Mouse (Mus musculus): ENCODE measurements around the gene Ppp1r1c.
"Not testable (repeated sequence)": the region's sequence is repeated elsewhere in the genome, so short reads cannot be mapped to it uniquely, and the experiment has no call there.

Ppp1r1c gene

DNA sequence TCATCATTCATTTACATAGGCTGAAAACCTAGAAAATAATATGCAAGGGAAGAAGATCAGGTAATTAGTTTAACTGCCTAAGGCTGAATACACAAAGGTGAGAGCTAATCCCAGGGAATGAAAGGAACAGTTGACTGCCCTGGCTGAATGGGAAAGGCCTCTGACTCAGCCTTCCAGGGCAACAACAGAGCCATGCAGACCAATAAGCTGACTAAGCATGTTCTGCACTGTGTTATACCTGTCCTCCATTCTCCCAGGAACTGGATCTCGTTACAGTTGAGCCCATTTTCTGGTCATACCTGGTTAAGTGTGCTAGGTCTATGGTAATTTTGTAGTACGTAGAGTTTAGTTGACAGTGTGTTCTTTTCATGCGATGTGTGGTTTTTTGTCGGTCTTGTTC, 36.6 kb downstream of the Ppp1r1c start:
- no peak for DNase-seq (ENCODE audit: low read depth, low spot score)

DNA sequence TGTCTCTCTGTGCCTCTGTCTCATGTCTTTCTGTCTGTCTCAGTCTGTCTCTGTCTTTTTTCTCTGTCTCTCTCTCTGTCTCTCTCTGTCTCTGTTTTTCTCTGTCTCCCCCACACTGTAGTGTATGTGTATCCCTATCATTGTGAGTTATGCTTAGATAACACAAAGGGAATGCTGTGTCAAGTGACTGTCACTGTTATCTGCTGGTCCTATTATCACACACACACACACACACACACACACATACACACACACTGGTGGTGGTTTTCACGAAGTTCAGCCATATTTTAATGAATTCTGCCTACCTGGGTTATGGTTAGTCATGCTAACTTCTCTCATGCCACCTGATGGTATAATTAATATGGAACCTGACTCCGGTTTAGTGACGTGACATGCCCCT, 44.1 kb downstream of the Ppp1r1c start:
- DNase-seq (ENCODE audit: low read depth, low spot score), result no peak

DNA sequence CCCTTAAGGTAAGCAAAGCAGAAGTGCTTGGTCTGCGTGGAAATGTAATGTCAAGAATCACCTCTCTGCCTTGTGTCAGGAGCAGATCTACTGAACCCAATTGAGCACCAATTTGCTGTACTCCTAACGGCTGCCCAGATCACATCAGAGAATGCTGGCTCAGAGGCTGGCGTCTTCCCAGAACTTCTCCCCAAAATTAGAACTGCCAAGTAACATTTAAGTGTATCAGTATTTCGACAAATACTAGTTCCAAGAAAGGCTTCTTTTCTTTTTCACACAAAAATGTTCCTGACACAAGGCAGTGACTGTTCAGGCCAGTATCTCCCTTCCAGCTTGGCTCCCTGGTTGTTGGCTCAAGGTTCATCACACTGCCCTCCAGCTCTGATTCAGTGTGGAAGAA, 52.4 kb downstream of the Ppp1r1c start:
- no peak for DNase-seq (ENCODE audit: low read depth, low spot score)

DNA sequence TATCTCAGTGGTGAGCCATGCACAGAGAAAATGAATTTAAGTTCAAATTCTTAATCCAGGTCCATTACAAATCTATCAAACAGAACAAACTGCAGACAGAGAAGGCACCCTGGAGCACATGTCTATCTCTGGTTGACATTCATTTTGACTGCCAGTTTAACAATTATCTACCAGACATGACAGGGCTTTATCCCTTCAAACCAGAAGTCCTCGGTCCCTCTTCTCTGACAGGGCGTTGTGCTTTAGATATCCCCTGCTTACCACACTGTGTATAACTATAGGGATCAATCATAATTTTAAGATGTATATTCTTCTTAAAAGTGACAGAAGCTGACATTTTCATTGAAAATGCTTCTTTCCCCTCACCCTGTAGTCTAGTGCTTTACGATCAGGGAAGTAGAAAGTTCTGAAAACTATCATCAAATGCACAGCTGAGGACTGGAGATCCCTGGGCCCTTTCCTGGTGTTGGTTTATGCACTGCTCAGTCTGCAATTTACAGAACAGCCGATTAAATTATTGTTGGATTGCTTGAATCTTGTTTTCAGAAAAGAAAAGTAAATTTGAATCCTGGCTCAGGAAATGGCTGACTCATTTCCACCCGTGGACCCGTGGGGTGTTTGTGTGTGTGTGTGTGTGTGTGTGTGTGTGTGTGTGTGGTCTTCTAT, 55.3 kb downstream of the Ppp1r1c start:
- no peak for DNase-seq (ENCODE audit: low read depth, low spot score)

DNA sequence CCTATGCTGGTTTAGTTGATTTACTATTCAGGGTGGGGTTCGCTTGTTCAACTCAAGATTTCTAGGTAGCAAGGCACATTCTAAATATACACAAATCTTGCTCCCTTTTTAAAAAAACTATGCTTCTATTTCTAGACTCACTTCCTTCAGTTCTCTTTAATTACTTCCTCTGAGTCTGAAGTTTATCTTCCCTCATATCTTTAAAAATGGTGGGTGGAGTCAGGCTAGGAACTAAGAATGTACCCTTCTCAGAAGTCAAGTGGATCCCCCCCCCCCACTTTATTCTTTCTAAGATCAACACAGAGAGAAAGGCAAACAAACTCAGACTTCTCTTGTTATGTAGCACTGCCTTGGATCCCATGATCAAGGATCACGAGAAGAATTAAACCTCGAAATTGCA, 57.5 kb downstream of the Ppp1r1c start:
- no peak for DNase-seq (ENCODE audit: low read depth, low spot score)

DNA sequence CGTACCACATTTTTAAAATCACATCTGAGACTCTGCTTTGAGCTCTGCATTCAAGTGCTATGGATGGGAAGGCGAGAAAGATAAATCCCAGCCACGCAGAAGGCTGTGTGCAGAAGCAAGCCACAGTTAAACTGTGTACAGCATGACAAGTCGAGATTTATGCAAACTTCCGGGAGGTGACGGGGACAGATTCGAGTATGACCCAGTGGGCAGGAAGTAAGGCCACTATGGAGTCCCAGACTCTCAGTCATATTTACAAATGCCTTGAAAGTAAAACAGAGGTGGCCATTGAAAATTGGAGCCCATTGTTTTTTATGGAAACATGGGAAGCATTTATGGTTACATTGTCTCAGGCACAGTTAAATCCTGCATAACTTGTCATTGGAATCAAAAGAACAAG, 58.1 kb downstream of the Ppp1r1c start:
- no peak for DNase-seq (ENCODE audit: low read depth, low spot score)

DNA sequence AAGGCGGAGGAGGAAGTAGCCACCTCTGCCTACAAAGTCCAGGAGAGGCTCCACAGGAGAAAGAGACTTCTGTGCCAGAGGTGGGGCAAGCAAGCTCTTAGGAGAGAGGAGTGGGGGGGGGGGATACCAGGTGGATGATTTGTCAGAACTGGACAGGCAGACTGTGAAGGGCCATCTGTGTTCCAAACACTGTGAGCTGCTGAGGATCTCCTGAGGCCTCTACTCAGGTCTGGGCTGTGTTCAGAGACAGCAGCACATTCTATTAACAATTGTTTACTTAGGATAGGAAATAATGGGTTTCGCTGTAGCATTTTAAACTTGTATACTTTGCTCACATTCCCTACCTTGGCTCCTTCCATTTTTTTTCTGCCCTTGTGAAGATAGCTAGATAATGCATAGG, 61.0 kb downstream of the Ppp1r1c start:
- DNase-seq (ENCODE audit: low read depth, low spot score), result no peak

DNA sequence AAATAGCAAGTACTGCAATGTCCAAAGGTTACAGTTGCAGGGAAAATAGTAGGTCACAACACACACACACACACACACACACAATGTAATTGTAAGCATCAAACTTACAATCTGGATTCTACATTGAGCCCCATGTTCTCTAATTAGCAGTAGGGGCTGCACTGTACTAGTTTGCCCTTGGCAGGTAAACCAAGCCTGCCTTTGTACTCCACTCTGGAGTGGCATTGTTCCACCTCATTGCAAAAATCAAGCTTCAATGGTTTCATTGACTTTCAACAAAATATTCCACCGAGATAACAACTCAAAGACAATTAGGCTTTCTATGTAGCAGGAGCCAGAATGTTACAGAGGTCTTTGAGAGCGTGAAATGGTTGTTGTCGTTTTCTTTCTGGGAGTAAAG, 62.7 kb downstream of the Ppp1r1c start:
- no peak for DNase-seq (ENCODE audit: low read depth, low spot score)

DNA sequence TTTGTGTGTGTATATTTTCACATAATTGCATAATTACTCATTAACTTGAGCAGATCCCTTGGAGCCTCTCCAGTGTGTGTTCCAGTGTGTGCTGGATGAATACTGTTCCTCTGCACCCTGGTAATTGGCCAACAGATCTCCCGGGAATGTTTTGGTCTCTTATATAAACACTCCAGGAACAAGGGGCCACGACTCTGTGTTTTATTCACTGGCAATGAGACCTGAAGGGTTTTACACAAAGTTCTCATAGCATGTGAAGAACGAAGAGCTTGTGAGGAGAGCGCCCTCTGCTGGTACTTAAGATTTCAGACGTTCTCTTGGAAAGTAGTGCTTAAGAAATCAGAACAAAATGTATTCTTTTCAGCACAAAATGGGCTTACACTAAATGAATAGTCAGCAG, 66.8 kb downstream of the Ppp1r1c start:
- peak; percentile 84 for DNase-seq (ENCODE audit: low read depth, low spot score)

DNA sequence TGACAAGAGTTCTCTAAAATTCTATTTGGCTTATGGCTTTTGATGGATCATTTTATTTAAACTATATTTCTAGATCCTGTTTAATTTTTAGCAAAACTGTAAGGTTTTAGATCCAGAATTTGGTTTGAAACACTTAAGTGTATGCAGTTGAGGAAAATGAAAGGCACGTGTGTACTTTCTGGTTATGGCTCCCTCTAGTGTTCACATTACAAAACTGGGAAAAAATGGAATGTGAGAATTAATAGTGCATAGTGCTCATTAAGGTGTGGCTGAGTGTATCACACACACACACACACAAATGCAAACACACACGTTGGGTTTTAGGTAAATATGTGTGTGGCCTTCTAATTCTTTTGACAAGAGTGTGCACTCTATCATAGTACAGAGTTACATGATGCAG, 70.2 kb downstream of the Ppp1r1c start:
- DNase-seq (ENCODE audit: low read depth, low spot score), result no peak

DNA sequence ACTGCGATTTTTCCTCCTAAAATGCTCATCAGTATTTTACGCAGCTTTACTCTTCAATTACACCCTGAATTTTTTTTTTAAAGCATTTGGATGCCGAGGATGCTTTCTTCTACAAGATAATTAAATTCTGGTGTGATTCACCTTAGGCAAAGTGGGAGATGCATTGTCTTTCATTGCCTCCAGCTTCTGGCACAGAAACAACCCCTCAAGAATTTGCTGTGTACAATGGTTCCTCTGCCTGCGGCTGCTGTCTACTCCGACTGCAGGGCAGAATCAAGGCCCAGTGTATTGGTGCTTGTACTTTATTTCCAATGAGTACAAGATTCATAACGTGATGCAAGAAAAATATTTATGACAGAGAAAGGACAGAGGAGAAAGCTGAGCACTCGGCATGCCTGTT, 73.2 kb downstream of the Ppp1r1c start:
- no peak for DNase-seq (ENCODE audit: low read depth, low spot score)

DNA sequence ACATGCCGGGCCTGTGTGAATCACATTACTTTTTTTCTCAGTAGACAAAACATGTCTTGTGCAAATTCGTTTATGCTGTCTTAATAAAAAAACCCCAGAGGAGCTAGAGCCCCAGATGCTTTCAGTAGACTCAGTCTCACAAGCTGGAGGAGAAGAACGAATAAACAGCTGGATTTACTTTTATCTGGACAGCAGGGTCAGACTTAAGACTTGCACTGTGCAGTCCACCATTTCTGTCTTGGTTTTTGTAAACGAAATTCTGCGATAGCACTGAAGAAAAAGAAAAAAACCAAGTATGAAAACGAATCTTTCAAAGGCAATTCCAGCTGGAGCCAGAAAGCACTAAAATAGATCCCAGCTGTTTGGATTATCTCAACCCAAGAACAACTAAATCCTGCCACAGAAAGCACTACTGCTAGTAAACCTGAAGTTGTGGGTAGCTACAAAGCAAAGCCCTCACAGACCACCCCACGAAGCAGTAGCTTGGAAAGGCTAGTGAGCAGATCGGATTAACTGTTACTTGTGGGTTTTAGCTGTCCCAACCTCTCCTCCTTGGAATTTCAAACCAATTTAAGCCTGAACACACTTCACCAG, 78.1 kb downstream of the Ppp1r1c start:
- DNase-seq (ENCODE audit: low read depth, low spot score), result no peak

DNA sequence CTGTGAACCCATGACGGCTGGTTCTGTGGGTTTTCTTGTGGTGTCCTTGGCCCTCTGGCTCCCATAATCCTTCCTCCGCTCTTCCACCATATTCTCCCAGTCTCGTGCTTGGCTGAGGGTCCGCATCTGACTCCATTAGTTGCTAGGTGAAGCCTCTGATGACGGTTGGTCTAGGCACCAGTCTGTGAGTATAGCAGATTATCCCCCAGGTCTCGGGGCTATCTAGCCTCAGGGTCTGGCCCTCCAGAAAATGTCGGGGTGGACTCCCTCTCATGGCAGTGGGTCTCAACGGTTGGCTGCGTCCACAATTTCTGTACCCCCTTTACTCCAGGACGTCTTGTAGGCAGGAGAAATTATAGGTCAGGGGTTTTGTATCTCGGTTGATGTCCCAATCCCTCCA, 78.9 kb downstream of the Ppp1r1c start:
- DNase-seq (ENCODE audit: low read depth, low spot score), result no peak

DNA sequence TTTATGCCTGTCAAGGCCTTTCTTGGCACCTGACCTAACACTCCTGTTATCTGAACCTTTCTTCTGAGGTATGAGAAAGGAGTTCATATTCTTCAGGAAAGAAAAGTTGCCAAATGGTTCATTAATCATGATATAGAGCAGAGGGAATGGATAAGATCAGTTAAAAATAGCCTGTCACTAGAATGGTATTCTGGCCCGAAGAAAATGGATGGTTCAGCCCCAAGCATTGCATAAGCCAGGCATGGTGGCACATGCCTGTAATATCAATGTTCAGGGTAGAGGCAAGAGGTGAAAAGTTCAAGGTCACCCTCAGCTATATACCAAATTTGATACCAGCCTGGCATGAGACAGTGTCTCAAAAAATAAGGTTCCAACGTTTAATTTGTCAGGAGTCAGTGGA, 85.6 kb downstream of the Ppp1r1c start:
- no peak for DNase-seq (ENCODE audit: low read depth, low spot score)

DNA sequence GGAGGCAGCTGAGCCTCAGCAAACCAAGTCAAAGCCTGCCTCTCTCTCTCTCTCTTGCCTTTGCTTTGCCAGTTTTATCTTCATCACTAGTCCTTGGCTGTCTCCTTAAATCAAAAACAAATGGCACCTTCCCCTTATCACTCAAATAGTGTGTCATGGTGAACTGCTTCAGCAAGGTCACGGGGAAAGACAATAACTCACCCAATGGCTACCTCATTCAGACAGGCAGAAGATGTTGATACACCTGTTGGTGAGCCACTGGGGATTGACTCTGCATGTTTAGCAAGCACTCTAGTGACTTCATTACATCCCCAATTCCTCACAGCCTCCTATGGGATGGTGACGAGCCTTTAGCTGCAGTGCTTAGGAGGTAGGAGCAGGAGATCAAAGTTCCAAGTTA, 89.9 kb downstream of the Ppp1r1c start:
- DNase-seq (ENCODE audit: low read depth, low spot score), result peak; percentile 47

DNA sequence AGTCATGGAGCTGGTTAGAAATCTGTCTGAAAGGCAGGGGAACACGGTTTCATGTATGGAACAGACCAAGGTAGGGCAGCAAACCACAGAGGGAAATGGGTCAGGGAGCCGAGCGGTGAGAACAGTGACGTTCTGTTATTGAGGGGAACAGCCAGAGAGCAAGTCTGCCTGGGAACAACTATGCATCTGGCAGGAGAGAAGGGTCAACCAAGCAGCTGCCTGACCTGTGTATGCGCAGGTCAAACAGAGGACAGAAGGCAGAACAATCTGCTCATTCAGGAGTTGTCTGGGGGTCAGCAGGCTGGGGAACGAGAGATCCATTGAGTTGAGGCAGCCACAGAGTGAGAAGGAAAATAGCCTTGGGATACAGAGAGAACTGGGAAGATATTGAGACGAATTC, 91.0 kb downstream of the Ppp1r1c start:
- peak; percentile 75 for DNase-seq (ENCODE audit: low read depth, low spot score)

DNA sequence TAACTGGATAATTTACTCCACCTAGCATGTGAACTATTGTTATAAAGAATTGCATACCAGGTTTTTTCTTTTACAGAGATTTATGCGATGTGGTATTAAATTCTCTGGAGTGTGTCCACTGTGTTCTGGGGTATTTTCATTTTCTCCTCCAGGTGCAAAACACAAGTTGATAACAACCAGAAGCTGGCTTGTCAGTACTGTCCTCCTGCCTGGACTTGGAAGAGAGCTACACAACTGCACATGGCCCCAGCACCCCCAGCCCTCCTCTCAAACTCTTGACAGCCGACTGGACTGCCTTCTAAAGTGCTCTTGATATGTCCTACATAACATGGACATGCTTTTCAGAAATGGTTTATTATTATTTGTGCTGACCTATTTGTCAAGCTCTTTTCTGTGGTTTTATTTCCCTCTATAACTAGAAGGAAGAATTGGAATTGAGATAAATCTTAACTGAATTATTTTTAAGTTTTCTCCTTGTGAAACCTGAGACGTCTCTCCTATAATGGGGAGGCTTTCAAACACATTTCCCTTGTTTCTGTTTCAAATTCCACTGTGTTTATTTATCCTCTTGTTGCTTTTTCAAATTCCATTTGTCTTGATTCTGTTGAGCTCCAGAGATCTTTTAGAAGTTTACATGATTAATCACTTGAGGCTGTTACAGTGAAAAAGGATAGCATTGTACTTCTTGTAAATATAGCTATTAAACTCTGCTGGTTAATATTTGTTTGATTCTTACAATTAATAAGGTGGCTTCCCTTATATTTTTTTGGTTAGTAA, 108.3 kb downstream of the Ppp1r1c start:
- DNase-seq (ENCODE audit: low read depth, low spot score), result no peak

DNA sequence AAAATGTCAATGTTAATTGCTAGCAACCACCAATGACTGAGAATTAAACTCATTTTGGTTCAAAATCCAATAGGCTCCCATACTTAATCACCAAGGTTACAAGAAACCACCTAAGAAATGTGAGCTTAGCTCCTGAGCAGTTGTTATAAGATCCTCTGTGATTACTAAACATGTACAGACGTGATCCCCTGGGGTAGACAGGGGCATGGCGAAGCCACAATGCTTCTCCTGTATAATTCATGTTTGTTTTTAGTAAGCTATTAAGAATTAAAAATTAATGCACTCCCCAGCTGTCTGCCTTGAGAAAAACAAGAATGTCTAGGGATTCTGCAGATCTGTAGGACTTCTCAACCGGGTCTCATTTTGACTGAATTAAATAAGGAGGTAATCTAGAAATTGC, 112.0 kb downstream of the Ppp1r1c start:
- DNase-seq (ENCODE audit: low read depth, low spot score), result no peak

DNA sequence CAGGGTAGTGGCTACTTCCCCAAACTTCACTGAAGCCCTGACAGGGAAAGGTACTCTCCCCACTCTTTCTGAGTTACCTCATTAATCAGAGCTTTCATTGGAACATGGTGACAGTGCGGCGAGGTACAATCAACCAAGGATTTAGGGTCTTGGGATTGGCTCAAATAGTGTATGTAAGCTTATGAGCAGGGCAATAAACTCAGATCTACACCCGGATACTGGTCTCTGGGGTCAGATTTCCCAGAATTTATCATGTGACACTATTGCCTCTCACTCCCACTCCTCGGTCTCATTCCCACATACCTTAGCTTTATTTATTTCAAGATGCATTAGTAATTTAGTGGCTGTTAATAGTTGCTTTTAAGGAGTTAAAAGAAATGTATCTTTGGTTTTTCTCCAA, 118.3 kb downstream of the Ppp1r1c start:
- DNase-seq (ENCODE audit: low read depth, low spot score), result no peak

DNA sequence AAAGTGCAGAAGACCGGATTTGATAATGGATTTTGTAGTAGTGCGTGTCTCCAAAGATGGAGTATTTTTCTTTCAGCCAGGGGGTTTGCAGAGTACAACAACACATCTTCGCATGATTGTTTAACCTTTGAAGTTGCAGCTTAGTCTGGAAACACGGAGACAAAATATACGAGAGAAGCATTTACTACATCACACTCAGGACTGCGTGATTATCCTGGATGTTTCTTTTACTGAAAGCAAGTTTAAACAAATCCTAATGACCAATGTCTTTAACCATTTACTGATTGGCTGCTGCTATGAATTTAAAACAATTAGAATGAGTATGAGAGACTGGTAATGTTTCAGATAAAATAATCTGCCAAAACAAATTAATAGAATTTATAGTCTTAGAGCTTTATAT, 131.5 kb downstream of the Ppp1r1c start:
- DNase-seq (ENCODE audit: low read depth, low spot score), result no peak

DNA sequence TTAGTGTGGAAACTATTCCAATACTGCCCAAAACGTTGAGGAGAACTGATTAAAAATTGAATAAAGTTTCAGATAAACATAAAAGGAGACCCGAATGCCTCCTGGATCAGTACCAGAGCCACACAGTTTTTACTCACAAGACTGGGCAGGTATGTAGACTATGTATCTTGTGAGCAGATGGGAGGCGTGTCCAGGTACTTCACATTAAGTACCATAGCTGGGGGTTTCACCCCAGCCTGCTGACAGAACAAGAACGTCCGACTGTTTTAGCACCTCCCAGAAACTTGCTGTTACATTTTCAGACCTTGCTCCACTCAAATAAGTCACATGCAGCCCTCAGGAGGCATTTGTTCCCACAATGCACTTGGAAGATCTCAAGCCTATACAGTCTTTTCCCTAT, 131.9 kb downstream of the Ppp1r1c start:
- no peak for DNase-seq (ENCODE audit: low read depth, low spot score)

DNA sequence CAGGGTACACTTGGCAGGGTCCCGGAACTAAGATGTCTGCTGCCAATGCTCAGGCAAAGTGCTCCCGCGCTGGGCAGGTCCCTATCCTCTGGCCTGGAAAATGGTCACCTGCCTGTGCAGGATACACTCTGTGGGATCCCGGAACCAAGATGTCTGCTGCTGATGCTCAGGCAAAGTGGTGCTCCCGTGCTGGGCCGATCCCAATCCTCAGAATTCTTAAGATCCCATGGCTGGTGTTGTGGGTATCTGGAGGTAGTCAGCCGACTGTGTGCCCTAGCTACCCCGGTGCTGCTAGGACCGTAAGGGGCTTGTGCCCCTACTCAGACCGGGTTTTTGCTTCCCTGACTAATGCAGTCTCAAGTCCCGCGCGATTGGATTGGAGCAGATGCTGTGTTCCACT, 139.8 kb downstream of the Ppp1r1c start:
- DNase-seq (ENCODE audit: low read depth, low spot score), result not testable (repeated sequence)

DNA sequence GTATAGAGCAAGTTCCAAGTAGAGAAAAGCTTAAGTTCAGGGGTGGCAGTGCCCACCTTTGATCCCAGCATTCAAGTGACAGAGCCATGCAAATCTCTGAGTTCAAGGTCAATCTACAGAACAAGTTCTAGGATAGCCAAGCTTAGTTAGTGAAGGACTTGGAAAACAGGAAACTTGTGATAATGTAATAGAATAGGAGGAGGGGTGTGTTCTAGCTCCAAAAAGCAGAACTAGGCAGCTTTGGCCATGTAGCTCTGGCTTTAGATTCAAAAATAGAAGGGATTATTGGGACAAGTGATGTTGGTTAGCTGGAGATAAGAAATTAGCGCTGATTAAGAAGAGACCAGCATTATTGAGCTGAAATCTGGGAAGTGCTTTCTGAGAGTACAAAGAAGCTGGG, 149.3 kb downstream of the Ppp1r1c start:
- DNase-seq (ENCODE audit: low read depth, low spot score), result no peak

Data from mesoderm, embryonic 11.5 days (tissue).